Mouse (Mus musculus) embryonic facial prominence, embryonic 12.5 days (tissue): Measurements from ENCODE around the gene Hopx. TPM values are rescaled to one million over a fixed set of nuclear protein-coding genes. Genes with fewer than 3 reads are reported as not detected.

Experiments
- ATAC-seq: fragments of 200-750 bp; cut with Nextera tagmentation; 2 replicates; pipeline ENCODE4 v1.8.0; 2017; ENCODE audit not compliant: insufficient number of reproducible peaks, insufficient read depth, low FRiP score, low TSS enrichment
- H3K27ac ChIP-seq: fragments of 300-500 bp; sonication (generic); 2 replicates; pipeline ENCODE4 v1.5.1; 2016; ENCODE audit warnings: mild to moderate bottlenecking
- H3K27me3 ChIP-seq: fragments of 300-500 bp; sonication (generic); 2 replicates; pipeline ENCODE4 v1.6.1; 2016; ENCODE audit warnings: mild to moderate bottlenecking, moderate library complexity
- H3K36me3 ChIP-seq: fragments of 300-500 bp; sonication (generic); 2 replicates; pipeline ENCODE4 v1.6.1; 2016; ENCODE audit warnings: mild to moderate bottlenecking
- H3K4me1 ChIP-seq: fragments of 300-500 bp; sonication (generic); 2 replicates; pipeline ENCODE4 v1.6.1; 2016
- H3K4me2 ChIP-seq: fragments of 300-500 bp; sonication (generic); replicated peaks from 2 replicates; pipeline ENCODE4 v1.6.1; 2016; ENCODE audit warnings: mild to moderate bottlenecking, moderate library complexity
- H3K4me3 ChIP-seq: fragments of 300-500 bp; sonication (generic); 2 replicates; pipeline ENCODE4 v1.5.1; 2016; ENCODE audit warnings: mild to moderate bottlenecking
- H3K9ac ChIP-seq: fragments of 300-500 bp; sonication (generic); 2 replicates; pipeline ENCODE4 v1.6.1; 2016; ENCODE audit warnings: mild to moderate bottlenecking, moderate library complexity
- H3K9me3 ChIP-seq: fragments of 300-500 bp; sonication (generic); 2 replicates; pipeline ENCODE4 v1.6.1; 2016; ENCODE audit warnings: mild to moderate bottlenecking, moderate library complexity
- WGBS: fragments of 180-500 bp; shearing (Covaris S2); methylation state at CpG from one replicate; pipeline ENCODE4 v1.1.7; 2016; 5-methylcytosine and 5-hydroxymethylcytosine counted together
- polyA plus RNA-seq: library from polyadenylated mRNA; unstranded; fragments of >200 nt; fragmentation: Nextera tagmentation; extraction: Ambion mirVana; gene quantifications from 2 replicates; pipeline ENCODE4 v1.2.1, GENCODE M21; 2016

Hopx gene
- polyA plus RNA-seq, 1 experiment from 2014 or later: 0.26 TPM

DNA sequence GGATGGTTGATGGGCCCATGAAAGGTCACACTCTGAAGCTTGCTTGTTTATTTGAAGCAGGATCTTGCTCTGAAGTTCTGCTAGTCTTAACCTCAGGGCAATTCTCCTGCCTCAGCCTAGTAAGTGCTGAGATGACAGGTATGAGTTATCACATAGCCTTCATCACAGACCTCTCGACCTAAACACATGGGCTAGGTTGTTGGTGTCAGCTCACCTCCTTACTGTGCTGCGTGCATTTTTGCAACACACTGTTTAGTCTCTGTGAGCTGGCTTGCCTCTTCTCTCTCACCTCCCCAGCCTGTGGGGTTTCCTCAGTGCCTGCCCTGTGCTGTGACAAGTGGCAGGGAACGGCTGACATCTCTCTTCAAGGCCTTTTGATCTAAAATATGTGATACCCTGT lies 1.1 kb downstream of the Hopx start:
- no peaks in the 10 kb centered on the region for H3K9me3 ChIP-seq
- no peak for ATAC-seq
- no peak overlapping the region for H3K9ac ChIP-seq
- H3K27me3 ChIP-seq: no peaks in the 10 kb centered on the region
- no peak overlapping the region for H3K4me3 ChIP-seq
- WGBS: 68% methylated on average over 3 of the region's 3 CpGs
- peaks cover 3% of the 10 kb centered on the region; the same call in 1 of the 2 replicates for H3K4me1 ChIP-seq
- H3K27ac ChIP-seq: no peak overlapping the region
- no peak overlapping the region for H3K4me2 ChIP-seq
- no peaks in the 10 kb centered on the region for H3K36me3 ChIP-seq

DNA sequence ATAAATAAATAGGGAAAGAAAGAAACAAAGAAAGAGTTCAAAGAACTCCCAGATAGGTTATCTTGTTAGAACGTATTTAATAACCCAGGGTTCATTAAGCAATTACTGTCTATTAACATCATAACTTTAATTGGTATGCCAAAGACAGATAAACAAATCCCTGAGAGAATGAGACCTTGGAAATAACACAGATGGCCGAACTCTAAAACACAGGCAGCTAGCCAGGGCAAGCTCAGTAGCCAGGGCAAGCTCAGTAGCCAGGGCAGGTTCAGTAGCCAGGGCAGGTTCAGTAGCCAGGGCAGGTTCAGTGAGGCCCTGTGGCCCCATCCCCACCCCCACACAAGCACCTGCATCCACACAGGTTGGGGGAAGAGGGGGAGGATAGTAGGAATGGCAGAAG lies 2.9 kb downstream of the Hopx start:
- Histone ChIP-seq H3K9me3 (no peaks in the 10 kb centered on the region), H3K4me1 (peaks cover 3% of the 10 kb centered on the region; the same call in 1 of the 2 replicates), H3K27me3 (no peaks in the 10 kb centered on the region), H3K9ac (no peak overlapping the region), H3K4me3 (no peak overlapping the region), H3K4me2 (no peak overlapping the region), H3K27ac (no peak overlapping the region), H3K36me3 (no peaks in the 10 kb centered on the region)
- ATAC-seq: no peak
- 51% methylated on average over 2 of the region's 2 CpGs for WGBS

DNA sequence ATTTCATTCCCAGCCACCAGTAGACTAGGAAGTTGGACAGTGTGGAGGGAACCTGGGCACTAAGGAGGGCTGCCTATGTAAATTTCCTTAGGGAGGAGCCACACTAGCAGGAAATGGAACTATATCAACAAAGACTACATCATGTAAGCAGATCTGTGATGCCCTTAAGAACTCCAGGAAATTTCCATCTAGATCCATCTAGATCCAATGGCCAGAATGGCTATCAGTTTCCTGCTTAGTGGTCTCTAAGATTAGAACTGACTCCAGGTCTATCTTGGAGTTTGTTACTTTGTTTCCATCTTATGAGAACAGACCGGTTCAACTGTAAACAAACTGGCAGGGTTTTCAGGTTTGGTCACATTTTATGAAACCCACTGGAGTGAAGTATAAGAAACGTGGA lies 5.1 kb downstream of the Hopx start:
- Histone ChIP-seq H3K4me1 (no peaks in the 10 kb centered on the region), H3K27ac (no peak overlapping the region)

DNA sequence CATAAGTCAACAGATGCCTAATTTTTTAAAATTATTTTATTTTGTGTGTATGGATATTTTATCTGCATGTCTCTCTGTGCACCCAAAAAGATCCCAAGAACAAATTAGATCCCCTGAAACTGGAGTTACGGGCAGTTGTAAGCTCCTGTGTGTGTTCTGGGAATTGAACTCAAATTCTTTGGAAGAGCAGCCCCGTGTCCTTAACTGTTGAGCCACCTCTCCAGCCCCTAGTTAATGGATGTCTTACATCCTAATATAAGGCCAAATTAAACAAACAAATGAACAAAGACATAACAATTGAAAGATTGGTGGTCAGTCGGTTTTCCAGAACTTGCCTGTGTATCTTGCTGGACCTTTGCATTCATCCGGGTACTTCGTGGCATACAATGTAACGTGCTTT lies 6.1 kb downstream of the Hopx start:
- no peak for ATAC-seq
- H3K36me3 ChIP-seq: no peaks in the 10 kb centered on the region
- no peaks in the 10 kb centered on the region for H3K4me1 ChIP-seq
- H3K9ac ChIP-seq: no peak overlapping the region
- H3K4me2 ChIP-seq: no peak overlapping the region
- no peaks in the 10 kb centered on the region for H3K27me3 ChIP-seq
- H3K4me3 ChIP-seq: no peak overlapping the region
- no peaks in the 10 kb centered on the region for H3K9me3 ChIP-seq
- WGBS: 92% methylated on average over 6 of the region's 6 CpGs
- no peak overlapping the region for H3K27ac ChIP-seq

More for the DNA sequence above, 5.1 kb downstream of the Hopx start:
- no peaks in the 10 kb centered on the region for H3K36me3 ChIP-seq
- H3K9me3 ChIP-seq: no peaks in the 10 kb centered on the region
- no peak overlapping the region for H3K9ac ChIP-seq
- H3K4me3 ChIP-seq: no peak overlapping the region
- no peak overlapping the region for H3K4me2 ChIP-seq
- WGBS: 85% methylated on average over 2 of the region's 2 CpGs
- no peak for ATAC-seq
- H3K27me3 ChIP-seq: no peaks in the 10 kb centered on the region

DNA sequence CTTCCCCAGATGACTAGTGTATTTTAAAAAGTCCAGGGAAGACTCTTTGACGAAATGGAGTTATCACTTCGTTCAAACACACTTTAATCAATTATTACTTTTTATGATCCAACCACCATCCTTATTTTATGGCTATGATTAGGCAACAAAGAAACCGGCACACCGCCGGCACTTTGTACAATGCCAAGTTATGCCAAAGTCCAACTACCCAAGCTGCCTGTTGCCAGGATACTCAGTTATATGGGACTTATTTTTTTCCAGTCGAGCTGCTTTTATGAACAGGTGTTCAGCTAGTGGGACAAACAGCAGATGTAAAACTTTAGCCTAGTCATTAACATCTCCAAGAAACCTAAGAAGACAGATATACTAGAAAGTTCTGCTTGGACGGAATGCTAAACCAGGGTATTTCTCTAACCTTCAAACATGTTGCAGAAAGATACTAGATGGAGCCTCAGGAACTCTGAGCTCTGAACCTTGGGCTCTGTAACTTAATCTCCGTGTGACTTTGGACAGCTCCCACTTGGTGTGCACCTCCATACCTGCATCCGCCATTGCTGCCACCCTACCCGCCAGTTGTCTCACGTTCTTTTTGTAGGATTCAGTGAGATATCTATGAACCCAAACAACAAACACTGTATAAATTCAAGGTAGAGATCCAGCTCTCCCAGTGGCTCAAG lies 7.6 kb downstream of the Hopx start:
- peaks cover 5% of the 10 kb centered on the region; the same call in 1 of the 2 replicates for H3K4me1 ChIP-seq
- H3K9me3 ChIP-seq: no peaks in the 10 kb centered on the region
- no peak overlapping the region for H3K9ac ChIP-seq
- no peak overlapping the region for H3K27ac ChIP-seq
- no peak overlapping the region for H3K4me3 ChIP-seq
- no peaks in the 10 kb centered on the region for H3K36me3 ChIP-seq
- no peak for ATAC-seq
- 89% methylated on average over 11 of the region's 11 CpGs for WGBS
- H3K4me2 ChIP-seq: no peak overlapping the region
- no peaks in the 10 kb centered on the region for H3K27me3 ChIP-seq

DNA sequence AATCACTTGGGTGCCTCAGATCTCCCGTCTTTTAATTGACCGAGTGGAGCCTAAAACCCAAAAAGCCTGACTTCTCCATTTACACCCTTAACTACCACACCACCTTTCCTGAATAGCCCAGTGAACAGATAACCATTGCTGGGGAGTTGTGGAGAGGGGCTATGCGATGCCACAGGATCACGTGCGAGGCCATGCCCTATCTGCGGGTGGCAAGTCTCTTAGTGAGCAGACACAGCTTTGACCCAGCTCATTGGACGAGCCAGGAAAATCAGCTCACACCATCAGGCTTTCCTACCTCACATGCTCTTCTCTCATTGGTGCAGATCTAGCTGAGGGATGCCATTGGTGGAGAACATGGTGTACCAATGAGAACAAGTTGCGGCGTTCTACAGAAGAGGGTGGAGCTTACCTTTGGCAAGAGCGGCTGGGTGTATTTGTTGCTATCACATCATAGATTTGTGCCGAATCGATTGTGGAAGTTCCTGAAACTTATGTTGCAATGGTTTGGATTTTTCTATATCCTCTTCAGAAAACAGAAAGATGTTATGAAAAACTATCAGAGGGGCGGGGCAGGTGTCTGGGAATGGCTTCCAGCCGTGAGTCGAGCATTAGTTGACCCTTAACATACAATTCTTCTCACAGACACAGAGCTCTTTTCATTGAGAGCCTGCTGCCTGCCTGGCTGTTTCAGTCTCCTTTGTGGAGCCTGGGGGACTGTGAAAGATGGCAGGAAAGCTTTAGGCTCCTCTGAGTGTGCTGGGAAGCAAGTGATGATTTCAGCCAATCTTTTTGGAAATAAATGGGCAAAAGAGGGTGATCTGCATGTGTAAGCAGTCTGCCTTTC lies 12.2 kb downstream of the Hopx start:
- no peak overlapping the region for H3K4me3 ChIP-seq
- H3K27ac ChIP-seq: no peak overlapping the region
- H3K9me3 ChIP-seq: no peaks in the 10 kb centered on the region
- no peaks in the 10 kb centered on the region for H3K27me3 ChIP-seq
- 76% methylated on average over 15 of the region's 15 CpGs for WGBS
- H3K36me3 ChIP-seq: no peaks in the 10 kb centered on the region
- H3K9ac ChIP-seq: no peak overlapping the region; the same call in 1 of the 2 replicates
- no peak for ATAC-seq
- no peak overlapping the region for H3K4me2 ChIP-seq
- H3K4me1 ChIP-seq: peaks cover 5% of the 10 kb centered on the region; the same call in 1 of the 2 replicates

DNA sequence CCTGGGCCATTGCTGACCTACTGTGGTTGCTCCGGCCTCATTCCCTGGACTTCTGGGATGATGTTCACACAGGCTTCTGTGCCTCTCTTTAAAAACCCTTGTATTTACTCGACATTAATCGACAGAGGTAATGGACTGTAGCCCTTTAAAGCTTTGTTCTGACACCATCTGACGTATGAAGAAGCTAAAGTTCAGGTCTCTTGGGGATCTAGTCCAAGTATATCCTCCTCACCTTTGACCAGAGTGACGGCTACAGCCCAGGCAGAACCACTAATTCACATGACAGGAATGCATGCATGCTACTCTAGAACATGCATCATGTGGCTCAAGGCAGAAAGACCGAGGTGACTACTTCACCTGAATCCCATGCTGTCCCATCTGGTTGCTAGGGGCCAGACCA lies 14.2 kb downstream of the Hopx start:
- 73% methylated on average over 6 of the region's 6 CpGs for WGBS
- no peaks in the 10 kb centered on the region for H3K9me3 ChIP-seq
- H3K9ac ChIP-seq: no peak overlapping the region
- H3K4me3 ChIP-seq: no peak overlapping the region
- no peak for ATAC-seq
- H3K27ac ChIP-seq: no peak overlapping the region
- H3K27me3 ChIP-seq: peaks cover 12% of the 10 kb centered on the region; the same call in 1 of the 2 replicates
- H3K36me3 ChIP-seq: no peaks in the 10 kb centered on the region
- H3K4me2 ChIP-seq: no peak overlapping the region
- H3K4me1 ChIP-seq: peaks cover 5% of the 10 kb centered on the region; the same call in 1 of the 2 replicates

DNA sequence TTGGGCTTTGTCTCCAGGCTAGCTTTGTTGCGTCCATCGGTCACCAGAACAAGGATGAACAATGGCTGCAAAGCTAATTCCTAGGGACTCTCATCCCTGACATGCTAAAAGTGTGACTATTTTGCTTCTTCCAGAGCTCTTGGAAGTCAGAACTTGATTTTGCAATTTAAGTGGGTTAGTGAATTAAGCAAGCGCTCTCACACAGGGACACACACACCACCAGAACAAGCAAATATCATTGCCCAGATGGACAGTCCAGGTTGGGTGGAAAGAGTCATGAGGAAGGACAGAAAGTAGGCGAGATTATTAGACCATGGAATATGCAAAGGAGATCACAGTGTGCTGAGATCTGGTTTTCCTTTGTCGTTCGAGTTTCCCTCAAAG lies 14.9 kb downstream of the Hopx start:
- ATAC-seq: no peak
- no peak overlapping the region for H3K27ac ChIP-seq

DNA sequence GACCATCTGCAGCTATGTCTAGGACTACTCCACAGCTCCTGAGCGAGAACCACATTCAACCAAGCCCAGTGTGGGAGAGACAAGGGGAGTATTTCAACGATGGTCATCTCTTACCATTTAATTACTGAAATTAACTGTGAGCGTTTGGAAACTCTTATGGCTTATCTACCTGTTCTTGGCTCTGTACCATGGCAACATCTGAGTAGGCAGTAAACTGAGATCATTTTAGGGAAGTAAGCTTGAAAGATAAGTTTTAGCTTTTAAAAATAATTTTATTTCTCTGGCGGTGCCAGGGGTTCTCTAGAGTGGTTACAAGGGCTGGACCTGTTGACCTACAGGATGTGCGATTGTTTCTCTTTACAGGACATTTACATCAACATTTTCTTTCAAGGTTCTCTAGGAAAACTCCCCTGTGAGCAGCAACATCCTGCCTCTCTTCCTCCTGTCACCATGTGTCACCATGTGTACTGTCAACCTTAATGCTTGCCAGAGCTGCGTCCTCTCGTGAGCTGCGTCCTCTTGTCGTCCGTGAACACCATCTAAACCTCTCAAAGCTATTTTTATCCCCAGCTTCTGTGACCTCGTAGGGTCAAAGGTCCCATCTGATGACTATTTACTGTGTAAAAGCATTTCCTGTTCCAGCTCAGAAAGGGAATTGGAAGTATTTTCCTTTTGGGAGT lies 15.5 kb downstream of the Hopx start:
- no peaks in the 10 kb centered on the region for H3K9me3 ChIP-seq
- H3K4me1 ChIP-seq: peaks cover 5% of the 10 kb centered on the region; the same call in 1 of the 2 replicates
- H3K4me2 ChIP-seq: no peak overlapping the region
- H3K9ac ChIP-seq: no peak overlapping the region
- no peak overlapping the region for H3K27ac ChIP-seq
- no peaks in the 10 kb centered on the region for H3K36me3 ChIP-seq
- ATAC-seq: no peak
- peaks cover 16% of the 10 kb centered on the region; the same call in 1 of the 2 replicates for H3K27me3 ChIP-seq
- H3K4me3 ChIP-seq: no peak overlapping the region
- WGBS: 33% methylated on average over 11 of the region's 11 CpGs

More for the DNA sequence above, 14.9 kb downstream of the Hopx start:
- Histone ChIP-seq H3K4me3 (no peak overlapping the region), H3K9ac (no peak overlapping the region), H3K9me3 (no peaks in the 10 kb centered on the region), H3K36me3 (no peaks in the 10 kb centered on the region), H3K4me1 (peaks cover 5% of the 10 kb centered on the region; the same call in 1 of the 2 replicates), H3K4me2 (no peak overlapping the region), H3K27me3 (peaks cover 16% of the 10 kb centered on the region; the same call in 1 of the 2 replicates)
- 54% methylated on average over 6 of the region's 6 CpGs for WGBS

DNA sequence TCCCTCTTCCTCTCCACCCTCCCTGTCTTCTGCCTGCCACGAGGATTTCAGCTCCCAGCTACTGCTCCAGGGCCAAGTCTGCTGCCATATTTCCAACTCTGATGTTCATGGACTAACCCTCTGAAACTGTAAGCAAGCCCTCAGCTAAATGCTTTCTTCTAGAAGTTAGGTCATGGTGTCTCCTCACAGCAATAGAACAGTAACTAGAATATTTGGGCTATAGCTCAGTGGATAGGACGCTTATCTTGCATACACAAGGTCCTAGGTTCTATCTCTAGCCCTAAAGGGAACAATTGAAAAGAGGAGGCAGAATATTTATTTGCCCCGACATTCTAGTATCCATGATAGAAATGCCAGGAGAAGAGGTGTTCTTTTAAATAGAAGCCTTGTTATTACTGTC lies 16.0 kb downstream of the Hopx start:
- Histone ChIP-seq H3K36me3 (no peaks in the 10 kb centered on the region), H3K4me3 (no peak overlapping the region), H3K9ac (no peak overlapping the region), H3K9me3 (no peaks in the 10 kb centered on the region), H3K4me1 (peaks cover 5% of the 10 kb centered on the region; the same call in 1 of the 2 replicates), H3K4me2 (no peak overlapping the region), H3K27ac (no peak overlapping the region), H3K27me3 (peaks cover 17% of the 10 kb centered on the region; the same call in 1 of the 2 replicates)
- ATAC-seq: no peak
- WGBS: 77% methylated on average over 3 of the region's 3 CpGs

DNA sequence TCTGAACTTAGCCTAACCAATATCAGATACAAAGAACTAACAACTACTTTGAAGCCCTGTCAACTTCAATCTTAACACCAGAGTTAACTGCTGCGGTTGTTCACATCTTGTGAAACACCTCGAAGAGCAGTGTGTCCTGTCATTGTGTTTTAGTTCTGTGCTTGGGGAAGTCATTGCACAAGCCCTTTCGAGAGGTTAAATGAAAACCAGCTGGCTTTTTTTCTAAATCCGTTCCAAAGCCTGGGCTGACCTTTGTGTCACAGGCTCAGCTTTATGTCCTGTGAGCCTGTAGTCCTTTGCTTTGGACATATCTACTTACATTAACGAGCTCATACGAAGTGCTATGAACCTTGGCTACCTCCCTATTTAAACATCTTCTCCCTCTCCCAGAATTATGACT lies 17.2 kb downstream of the Hopx start:
- Histone ChIP-seq H3K4me3 (no peak overlapping the region), H3K27ac (no peak overlapping the region), H3K4me1 (0 out of 2 replicates have a peak, but pooled peaks cover under 1% of the 10 kb centered on the region), H3K4me2 (no peak overlapping the region), H3K9me3 (no peaks in the 10 kb centered on the region), H3K36me3 (no peaks in the 10 kb centered on the region), H3K9ac (no peak overlapping the region), H3K27me3 (peaks cover 20% of the 10 kb centered on the region; the same call in 1 of the 2 replicates)
- no peak for ATAC-seq
- WGBS: 16% methylated on average over 6 of the region's 6 CpGs
